Mouse (Mus musculus): ENCODE data around the gene Rprd1b. TPM values are rescaled to one million over a fixed set of nuclear protein-coding genes. Genes with fewer than 3 reads are reported as not detected.

The Rprd1b gene
- polyA plus RNA-seq, 1 experiment: 13.6 TPM

- Histone ChIP-seq H3K4me1 (ENCODE audit: control insufficient read depth, insufficient read depth, insufficient read length) (no peaks in the 10 kb centered on the region), H3K27ac (ENCODE audit: insufficient read depth, low read length) (no peak overlapping the region), H3K36me3 (ENCODE audit: control insufficient read depth, insufficient read depth, low read length) (no peaks in the 10 kb centered on the region), H3K4me3 (ENCODE audit: extremely low read depth, insufficient read depth, insufficient read length) (no peak overlapping the region), H3K27me3 (ENCODE audit: control insufficient read depth, insufficient read depth, low read length) (no peaks in the 10 kb centered on the region)
- TF ChIP-seq CTCF (IDR thresholded peaks at IDR 0.05; ENCODE audit: extremely low read depth, insufficient read depth, insufficient read length, insufficient replicate concordance) (no peak), POLR2A (IDR thresholded peaks at IDR 0.05; ENCODE audit: low read depth, low read length) (no peak)
- 90% methylated on average over 4 of the region's 4 CpGs for WGBS
- no peak for DNase-seq (ENCODE audit: low read depth in 1 of 2, low spot score in 2 of 2)
These were observed 61.8 kb downstream of the Rprd1b start for GRCm38 (mm10) chr2:158090096-158090495.

- Histone ChIP-seq H3K4me3 (ENCODE audit: extremely low read depth, insufficient read depth, insufficient read length) (no peak overlapping the region), H3K36me3 (ENCODE audit: control insufficient read depth, insufficient read depth, low read length) (no peaks in the 10 kb centered on the region), H3K4me1 (ENCODE audit: control insufficient read depth, insufficient read depth, insufficient read length) (no peaks in the 10 kb centered on the region), H3K27ac (ENCODE audit: insufficient read depth, low read length) (no peak overlapping the region), H3K27me3 (ENCODE audit: control insufficient read depth, insufficient read depth, low read length) (no peaks in the 10 kb centered on the region)
- 62% methylated on average over 5 of the region's 5 CpGs for WGBS
- TF ChIP-seq CTCF (IDR thresholded peaks at IDR 0.05; ENCODE audit: extremely low read depth, insufficient read depth, insufficient read length, insufficient replicate concordance) (no peak), POLR2A (IDR thresholded peaks at IDR 0.05; ENCODE audit: low read depth, low read length) (no peak)
- no peak for DNase-seq (ENCODE audit: low read depth in 1 of 2, low spot score in 2 of 2)
These were observed 65.0 kb downstream of the Rprd1b start for GRCm38 (mm10) chr2:158093345-158093744.

GRCm38 (mm10) chr2:158094300-158094699, 66.0 kb downstream of the Rprd1b start:
- no peak for DNase-seq (ENCODE audit: low read depth in 1 of 2, low spot score in 2 of 2)
- Histone ChIP-seq H3K4me3 (ENCODE audit: extremely low read depth, insufficient read depth, insufficient read length) (no peak overlapping the region), H3K27ac (ENCODE audit: insufficient read depth, low read length) (no peak overlapping the region), H3K4me1 (ENCODE audit: control insufficient read depth, insufficient read depth, insufficient read length) (no peaks in the 10 kb centered on the region), H3K36me3 (ENCODE audit: control insufficient read depth, insufficient read depth, low read length) (no peaks in the 10 kb centered on the region), H3K27me3 (ENCODE audit: control insufficient read depth, insufficient read depth, low read length) (no peaks in the 10 kb centered on the region)
- 87% methylated on average over 7 of the region's 7 CpGs for WGBS
- TF ChIP-seq POLR2A (IDR thresholded peaks at IDR 0.05; ENCODE audit: low read depth, low read length) (no peak), CTCF (IDR thresholded peaks at IDR 0.05; ENCODE audit: extremely low read depth, insufficient read depth, insufficient read length, insufficient replicate concordance) (no peak)

GRCm38 (mm10) chr2:158094846-158095245, 66.5 kb downstream of the Rprd1b start:
- Histone ChIP-seq H3K27me3 (ENCODE audit: control insufficient read depth, insufficient read depth, low read length) (no peaks in the 10 kb centered on the region), H3K4me3 (ENCODE audit: extremely low read depth, insufficient read depth, insufficient read length) (no peak overlapping the region), H3K4me1 (ENCODE audit: control insufficient read depth, insufficient read depth, insufficient read length) (no peaks in the 10 kb centered on the region), H3K27ac (ENCODE audit: insufficient read depth, low read length) (no peak overlapping the region), H3K36me3 (ENCODE audit: control insufficient read depth, insufficient read depth, low read length) (no peaks in the 10 kb centered on the region)
- 86% methylated on average over 5 of the region's 5 CpGs for WGBS
- no peak for DNase-seq (ENCODE audit: low read depth in 1 of 2, low spot score in 2 of 2)
- no peak for TF ChIP-seq POLR2A (IDR thresholded peaks at IDR 0.05; ENCODE audit: low read depth, low read length)
- TF ChIP-seq CTCF (IDR thresholded peaks at IDR 0.05; ENCODE audit: extremely low read depth, insufficient read depth, insufficient read length, insufficient replicate concordance): no peak

- no peak for DNase-seq (ENCODE audit: low read depth in 1 of 2, low spot score in 2 of 2)
- Histone ChIP-seq H3K36me3 (ENCODE audit: control insufficient read depth, insufficient read depth, low read length) (no peaks in the 10 kb centered on the region), H3K4me3 (ENCODE audit: extremely low read depth, insufficient read depth, insufficient read length) (no peak overlapping the region), H3K27me3 (ENCODE audit: control insufficient read depth, insufficient read depth, low read length) (no peaks in the 10 kb centered on the region), H3K27ac (ENCODE audit: insufficient read depth, low read length) (no peak overlapping the region), H3K4me1 (ENCODE audit: control insufficient read depth, insufficient read depth, insufficient read length) (no peaks in the 10 kb centered on the region)
- TF ChIP-seq POLR2A (IDR thresholded peaks at IDR 0.05; ENCODE audit: low read depth, low read length) (no peak), CTCF (IDR thresholded peaks at IDR 0.05; ENCODE audit: extremely low read depth, insufficient read depth, insufficient read length, insufficient replicate concordance) (no peak)
- 83% methylated on average over 5 of the region's 5 CpGs for WGBS
These were observed 68.8 kb downstream of the Rprd1b start for GRCm38 (mm10) chr2:158097071-158097470.

GRCm38 (mm10) chr2:158098730-158099129, 70.4 kb downstream of the Rprd1b start:
- DNase-seq (ENCODE audit: low read depth in 1 of 2, low spot score in 2 of 2): no peak
- 87% methylated on average over 5 of the region's 5 CpGs for WGBS
- no peaks in the 10 kb centered on the region for H3K4me1 ChIP-seq (ENCODE audit: control insufficient read depth, insufficient read depth, insufficient read length)
- H3K4me3 ChIP-seq (ENCODE audit: extremely low read depth, insufficient read depth, insufficient read length): no peak overlapping the region
- no peaks in the 10 kb centered on the region for H3K27me3 ChIP-seq (ENCODE audit: control insufficient read depth, insufficient read depth, low read length)
- no peak for TF ChIP-seq CTCF (IDR thresholded peaks at IDR 0.05; ENCODE audit: extremely low read depth, insufficient read depth, insufficient read length, insufficient replicate concordance)
- TF ChIP-seq POLR2A (IDR thresholded peaks at IDR 0.05; ENCODE audit: low read depth, low read length): no peak
- H3K36me3 ChIP-seq (ENCODE audit: control insufficient read depth, insufficient read depth, low read length): no peaks in the 10 kb centered on the region
- H3K27ac ChIP-seq (ENCODE audit: insufficient read depth, low read length): no peak overlapping the region

- DNase-seq (ENCODE audit: low read depth in 1 of 2, low spot score in 2 of 2): no peak
- TF ChIP-seq CTCF (IDR thresholded peaks at IDR 0.05; ENCODE audit: extremely low read depth, insufficient read depth, insufficient read length, insufficient replicate concordance) (no peak), POLR2A (IDR thresholded peaks at IDR 0.05; ENCODE audit: low read depth, low read length) (no peak)
- H3K4me3 ChIP-seq (ENCODE audit: extremely low read depth, insufficient read depth, insufficient read length): no peak overlapping the region
- no peaks in the 10 kb centered on the region for H3K36me3 ChIP-seq (ENCODE audit: control insufficient read depth, insufficient read depth, low read length)
- H3K27ac ChIP-seq (ENCODE audit: insufficient read depth, low read length): no peak overlapping the region
- 73% methylated on average over 3 of the region's 3 CpGs for WGBS
- no peaks in the 10 kb centered on the region for H3K27me3 ChIP-seq (ENCODE audit: control insufficient read depth, insufficient read depth, low read length)
- no peaks in the 10 kb centered on the region for H3K4me1 ChIP-seq (ENCODE audit: control insufficient read depth, insufficient read depth, insufficient read length)
These were observed 71.2 kb downstream of the Rprd1b start for GRCm38 (mm10) chr2:158099537-158099936.

All from spleen, adult 2 months (tissue).